Mouse (Mus musculus) macrophage (primary cell): ENCODE results near the gene Nfe2l2. TPM values are rescaled to one million over a fixed set of nuclear protein-coding genes. Genes with fewer than 3 reads are reported as not detected.

Experiments
- H3K27ac ChIP-seq: fragments of 350-480 bp; formaldehyde crosslinking; 2 replicates; pipeline ENCODE4 v1.9.0; 2021
- H3K36me3 ChIP-seq: fragments of 350-480 bp; formaldehyde crosslinking; 2 replicates; pipeline ENCODE4 v1.9.0; 2021; ENCODE audit errors: inconsistent target
- H3K4me3 ChIP-seq: fragments of 350-480 bp; formaldehyde crosslinking; 2 replicates; pipeline ENCODE4 v1.9.0; 2021; ENCODE audit errors: inconsistent target
- H3K79me2 ChIP-seq: fragments of 350-480 bp; formaldehyde crosslinking; 2 replicates; pipeline ENCODE4 v1.9.0; 2021; ENCODE audit errors: inconsistent target
- WGBS: methylation state at CpG from one replicate; pipeline ENCODE4 v1.1.7; 2026; ENCODE audit warnings: inconsistent platforms; ENCODE audit not compliant: missing documents; 5-methylcytosine and 5-hydroxymethylcytosine counted together
- polyA plus RNA-seq: library from polyadenylated mRNA; stranded (reverse); fragments of 250-400 nt; gene quantifications from 3 replicates; pipeline ENCODE4 v1.2.4, GENCODE M21; 2018; ENCODE audit warnings: inconsistent platforms
- total RNA-seq, 78 experiments: library from RNA; depleted of rRNA; stranded (reverse); fragments of 250-400 nt; gene quantifications; 1 replicate in 9 of 78; 2 replicates in 24 of 78; 3 replicates in 43 of 78; 4 replicates in 2 of 78; pipeline ENCODE4 v1.2.4; 2018; ENCODE audit warnings: inconsistent platforms in 56 of 78

The Nfe2l2 gene
- total RNA-seq (2018; cell fraction: chromatin; rRNA removed) = 1,000 to 10,000 TPM in 4 of 26 experiments, 100 to 1,000 TPM in 21, 10 to 100 TPM in 1; 93.5 to 1,701 (median 398) TPM
- total RNA-seq (2018; cell fraction: cytosol; rRNA removed) = 100 to 1,000 TPM; 118 to 679 (median 362) TPM
- total RNA-seq (2018; cell fraction: nucleus; rRNA removed) = 1,000 to 10,000 TPM in 5 of 26 experiments, 100 to 1,000 TPM in 21; 190 to 1,621 (median 565) TPM
- 189 to 430 TPM (median 388 TPM) in 3 replicates for polyA plus RNA-seq

DNA sequence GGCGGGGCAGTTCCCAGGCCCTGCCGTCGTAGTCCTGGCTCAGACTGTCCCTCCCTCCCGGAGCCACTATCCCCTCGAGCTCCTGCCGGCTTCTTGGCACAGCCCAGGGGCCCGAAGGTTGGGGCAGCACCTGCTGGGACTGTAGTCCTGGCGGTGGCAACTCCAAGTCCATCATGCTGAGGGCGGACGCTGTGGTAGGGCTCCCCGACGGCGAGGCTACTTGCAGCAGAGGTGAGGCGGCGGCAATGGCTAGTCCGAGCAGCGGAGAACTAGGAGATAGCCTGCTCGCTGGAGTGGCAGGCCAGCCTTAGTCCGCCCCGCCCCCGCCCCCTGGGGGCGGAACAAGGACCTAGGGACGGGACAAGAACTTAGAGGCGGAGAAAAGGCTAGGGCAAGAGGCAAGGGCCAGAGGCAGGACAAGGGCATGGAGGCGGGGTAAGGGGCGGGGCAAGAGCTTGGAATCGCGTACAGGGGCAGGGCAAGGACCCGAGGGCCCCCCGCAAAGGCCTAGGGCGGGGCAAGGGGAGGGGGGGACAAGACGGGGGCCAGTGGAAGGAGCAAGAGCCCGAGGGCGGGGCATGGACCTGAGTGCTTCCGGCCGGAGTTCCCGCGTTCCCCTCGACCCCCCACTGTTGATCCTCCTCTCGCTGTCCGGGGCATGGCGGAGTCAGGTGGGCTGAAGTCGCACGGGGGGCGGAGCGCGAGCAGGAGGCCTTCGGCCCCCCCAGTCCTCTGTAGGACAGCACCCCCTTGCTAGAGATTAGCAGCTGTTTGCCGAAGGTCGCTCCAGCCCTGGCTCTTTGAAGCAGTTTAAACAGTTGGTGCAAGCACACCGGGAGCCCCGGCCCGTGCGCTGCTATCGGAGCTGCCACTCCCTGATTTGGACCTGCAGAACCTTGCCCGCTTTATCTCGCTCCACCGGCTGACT, at the start of gene Nfe2l2:
Gene Nfe2l2 (minus strand): TSS at position 408 of the 928 bp plus-strand sequence.
- Histone ChIP-seq H3K4me3 (peak within 1 kb of the TSS; percentile 59), H3K27ac (peak within 1 kb of the TSS; percentile 93), H3K36me3 (no peaks in the 10 kb centered on the region; the same call in 1 of the 2 replicates), H3K79me2 (peaks cover 63% of the 10 kb centered on the region)
- under 1% methylated on average over 56 of the region's 58 CpGs for WGBS

DNA sequence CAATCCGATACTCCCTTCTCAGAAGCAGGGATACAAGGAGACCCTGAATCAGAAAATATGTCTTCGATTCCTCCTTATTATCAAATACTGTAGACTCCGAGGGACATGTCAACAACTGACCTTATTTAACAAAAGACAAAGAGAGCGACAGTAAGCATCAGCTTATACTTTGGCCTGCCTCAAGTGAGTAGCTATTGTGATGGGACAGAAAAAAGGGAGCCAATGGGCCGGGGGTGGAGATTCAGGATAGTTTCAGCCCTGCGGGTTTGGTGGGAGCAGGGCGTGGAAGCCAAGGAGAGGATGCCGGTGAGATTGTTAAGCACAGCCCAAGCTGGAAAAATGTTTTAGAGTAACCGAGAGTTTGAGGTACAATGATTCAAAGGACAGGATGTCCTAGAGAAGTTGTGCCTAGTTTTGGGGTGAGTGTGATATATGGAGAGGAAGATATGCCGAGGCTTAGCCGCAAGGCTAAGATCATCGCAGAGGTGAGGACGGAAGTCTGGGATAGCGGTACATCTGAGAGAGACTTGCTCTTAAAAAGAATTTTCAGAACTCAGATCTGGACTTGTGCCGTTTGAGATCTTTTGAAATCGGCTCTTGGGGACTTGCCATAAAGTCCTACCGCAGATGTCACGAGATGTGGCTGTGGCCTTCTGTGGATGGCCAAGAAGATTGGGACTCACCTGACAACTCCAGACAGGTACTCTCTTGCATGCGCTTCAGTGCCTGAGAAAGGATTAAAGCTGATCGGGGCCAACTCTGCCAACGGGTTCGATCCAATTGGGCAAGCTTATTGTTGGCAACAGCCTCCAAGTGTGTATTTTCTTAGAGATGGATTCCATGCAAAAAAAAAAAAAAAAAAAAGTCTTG, 48.1 kb upstream of the Nfe2l2 start:
- no peak overlapping the region for H3K4me3 ChIP-seq
- H3K79me2 ChIP-seq = no peaks in the 10 kb centered on the region
- H3K27ac ChIP-seq = no peak overlapping the region
- 92% methylated on average over 22 of the region's 22 CpGs for WGBS
- H3K36me3 ChIP-seq = no peaks in the 10 kb centered on the region

DNA sequence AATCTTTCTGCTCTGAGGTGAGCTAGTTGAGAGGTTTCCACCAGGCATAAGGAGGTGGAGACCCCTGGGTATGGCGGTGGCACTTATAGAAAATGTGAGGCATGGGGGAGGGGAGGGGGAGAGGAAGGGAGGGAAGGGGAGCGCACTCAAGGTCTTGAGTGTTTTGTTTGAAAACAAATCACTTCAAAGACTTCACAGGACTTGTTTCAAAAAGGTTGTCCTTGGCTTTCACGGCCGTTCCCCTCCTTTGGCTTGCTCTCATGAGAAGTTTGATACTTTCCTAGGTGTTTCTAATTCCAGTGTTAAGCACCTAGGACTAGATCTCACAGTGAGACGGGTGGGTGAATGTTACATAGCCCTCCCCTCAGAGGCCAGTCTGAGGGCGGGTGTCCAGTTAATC, 47.5 kb upstream of the Nfe2l2 start:
- no peaks in the 10 kb centered on the region for H3K36me3 ChIP-seq
- H3K79me2 ChIP-seq = no peaks in the 10 kb centered on the region
- no peak overlapping the region for H3K27ac ChIP-seq
- H3K4me3 ChIP-seq = no peak overlapping the region
- WGBS = 95% methylated on average over 5 of the region's 6 CpGs

DNA sequence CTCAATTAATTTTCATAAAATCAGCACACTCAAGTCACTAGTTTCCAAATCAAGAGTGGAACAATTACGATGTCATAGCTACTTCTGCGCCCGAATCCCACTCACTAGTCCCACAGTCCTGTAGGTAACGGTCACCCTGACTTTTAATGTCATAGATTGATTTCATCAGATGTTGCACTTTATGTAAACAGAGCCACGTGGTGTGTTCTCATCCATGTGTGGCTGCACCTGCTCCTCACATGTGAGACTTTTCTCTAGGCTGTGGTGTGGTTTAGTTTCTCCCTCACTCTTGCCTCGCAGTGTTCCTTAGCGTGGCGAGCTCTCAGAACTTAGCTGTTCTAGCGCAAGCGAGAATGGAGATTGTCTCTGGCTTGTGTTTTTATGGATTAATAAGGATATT, 46.4 kb upstream of the Nfe2l2 start:
- H3K79me2 ChIP-seq = no peaks in the 10 kb centered on the region
- no peaks in the 10 kb centered on the region for H3K36me3 ChIP-seq
- WGBS = 86% methylated on average over 10 of the region's 10 CpGs
- no peak overlapping the region for H3K27ac ChIP-seq
- no peak overlapping the region for H3K4me3 ChIP-seq

DNA sequence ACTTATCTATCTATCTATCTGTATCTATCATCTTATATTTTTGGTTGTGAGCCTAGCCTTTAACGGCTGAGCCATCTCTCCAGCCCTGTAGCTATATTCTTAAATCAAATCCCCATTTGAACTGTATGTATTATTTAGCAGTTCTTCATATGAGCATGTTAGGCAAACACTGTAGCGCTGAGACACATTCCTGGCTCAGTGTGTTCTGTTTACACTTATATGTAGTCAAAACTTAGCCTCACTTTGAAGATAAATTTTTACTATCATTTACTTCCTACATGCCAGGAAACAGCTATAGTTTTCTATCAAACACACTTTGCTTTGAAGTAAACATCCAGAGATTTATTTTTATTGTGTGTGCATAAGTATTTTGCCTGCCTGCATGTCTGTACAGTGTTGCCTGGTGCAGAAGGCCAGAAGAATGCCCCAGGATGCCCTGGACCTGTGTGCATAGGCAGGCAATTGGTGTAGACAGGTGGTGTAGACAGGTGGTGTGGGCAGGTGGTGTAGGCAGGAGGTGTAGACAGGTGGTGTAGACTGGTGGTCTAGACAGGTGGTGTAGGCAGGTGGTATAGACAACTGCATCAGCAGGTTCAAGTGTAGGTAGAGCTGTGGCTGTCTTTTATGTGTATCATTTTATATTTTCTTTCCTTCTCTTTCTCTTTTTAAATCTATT, 45.7 kb upstream of the Nfe2l2 start:
- no peak overlapping the region for H3K27ac ChIP-seq
- WGBS = 100% methylated on average over 2 of the region's 2 CpGs
- H3K4me3 ChIP-seq = no peak overlapping the region
- H3K36me3 ChIP-seq = no peaks in the 10 kb centered on the region
- no peaks in the 10 kb centered on the region for H3K79me2 ChIP-seq

DNA sequence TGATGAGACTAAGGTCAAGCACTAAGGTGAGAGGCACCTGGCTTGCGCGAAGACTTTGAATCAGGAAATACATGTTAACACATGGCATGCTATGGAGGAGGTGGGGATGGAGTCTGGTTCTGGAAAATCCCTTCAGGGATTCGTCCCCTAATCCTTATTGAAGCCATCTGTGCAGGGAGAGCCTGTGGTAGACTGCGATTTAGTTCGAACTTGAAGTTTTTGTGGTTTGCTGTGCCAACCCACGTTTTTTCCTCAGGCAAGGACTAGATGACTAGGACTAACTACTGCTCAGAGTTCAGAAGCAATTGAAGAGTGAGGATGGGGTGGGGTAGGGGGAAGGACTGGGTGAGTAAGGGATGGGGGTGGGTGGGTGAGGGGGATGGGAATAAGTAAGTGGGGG, 44.4 kb upstream of the Nfe2l2 start:
- 81% methylated on average over 6 of the region's 6 CpGs for WGBS
- Histone ChIP-seq H3K4me3 (no peak overlapping the region), H3K27ac (no peak overlapping the region), H3K36me3 (no peaks in the 10 kb centered on the region), H3K79me2 (no peaks in the 10 kb centered on the region)

DNA sequence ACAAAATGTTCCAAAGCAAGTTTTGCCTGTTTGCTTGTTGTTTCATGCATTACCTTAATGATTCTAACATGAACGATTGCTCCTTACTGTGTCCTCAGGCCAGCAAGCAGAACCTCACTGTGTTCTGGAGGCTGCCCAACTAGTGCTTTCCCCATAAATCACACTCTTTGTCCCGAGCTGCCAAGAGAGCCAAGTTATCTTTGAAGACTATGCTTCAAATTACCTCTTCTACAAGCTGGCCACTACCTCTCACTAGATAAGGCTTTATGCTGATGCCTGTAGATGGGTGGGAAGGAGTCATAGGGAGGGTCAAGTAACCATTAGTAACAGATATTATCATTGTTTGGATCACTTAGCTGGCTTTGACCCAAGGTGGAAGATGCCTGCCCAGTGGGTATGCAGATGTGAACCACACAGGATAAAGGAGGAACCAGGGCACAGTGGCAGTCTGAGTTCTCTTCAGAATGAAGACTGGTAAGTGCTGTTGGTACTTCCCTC, 32.6 kb upstream of the Nfe2l2 start:
- H3K4me3 ChIP-seq = no peak overlapping the region
- H3K27ac ChIP-seq = no peak overlapping the region
- no peaks in the 10 kb centered on the region for H3K79me2 ChIP-seq
- H3K36me3 ChIP-seq = no peaks in the 10 kb centered on the region
- 29% methylated on average over 2 of the region's 2 CpGs for WGBS

DNA sequence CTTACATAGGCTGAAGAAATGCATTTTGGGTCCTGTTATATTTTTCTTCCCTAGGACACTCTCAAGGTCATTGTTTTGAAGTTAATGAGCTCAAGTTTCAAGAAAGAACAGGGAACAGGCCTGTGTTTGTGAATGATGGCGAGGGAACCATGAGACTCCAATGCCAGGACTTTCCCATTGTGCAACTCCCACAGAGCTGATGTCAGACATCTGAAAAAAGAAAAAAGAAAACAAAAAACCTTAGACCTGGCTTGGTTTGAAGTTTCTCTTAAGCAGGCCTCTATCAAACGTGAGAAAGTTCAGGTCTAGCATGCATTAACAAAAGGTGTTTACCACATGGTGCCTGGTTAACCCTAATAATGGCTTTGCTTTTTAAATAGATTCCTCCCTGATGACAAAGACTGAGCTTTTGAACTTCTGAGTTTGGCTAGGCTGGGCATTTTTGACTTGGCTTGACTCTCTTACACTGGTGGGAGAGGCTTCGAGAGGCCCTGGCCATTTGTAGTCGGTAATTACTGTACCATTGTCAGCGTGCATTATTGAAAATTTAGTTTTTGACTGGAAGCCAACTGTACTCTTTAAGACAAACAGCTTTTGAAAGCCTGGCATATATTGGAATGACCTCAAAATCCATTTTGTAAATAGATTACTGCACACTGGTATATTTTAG, 29.9 kb upstream of the Nfe2l2 start:
- Histone ChIP-seq H3K36me3 (no peaks in the 10 kb centered on the region), H3K27ac (peak overlapping the region; percentile 70), H3K79me2 (no peaks in the 10 kb centered on the region), H3K4me3 (no peak overlapping the region)
- WGBS = 87% methylated on average over 5 of the region's 5 CpGs

DNA sequence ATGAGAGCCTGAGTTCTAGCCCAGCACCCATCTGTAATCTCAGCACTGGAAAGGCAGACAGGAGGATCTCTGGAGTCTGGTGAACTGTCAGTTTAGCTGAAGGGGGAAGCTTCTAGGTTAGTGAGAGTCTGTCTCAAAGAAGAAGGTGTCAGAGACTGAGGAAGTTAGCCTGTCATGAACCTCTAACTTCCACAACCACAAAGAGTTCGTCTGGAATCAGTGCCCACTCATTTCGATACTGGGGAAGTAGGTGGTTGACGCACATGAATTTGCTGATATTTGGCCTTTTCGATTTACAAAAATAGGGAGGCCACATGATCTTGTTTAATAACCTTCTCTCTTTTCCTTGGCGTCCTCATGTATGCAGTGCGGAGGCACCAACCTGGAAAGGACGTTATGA, 28.7 kb upstream of the Nfe2l2 start:
- Histone ChIP-seq H3K36me3 (no peaks in the 10 kb centered on the region), H3K79me2 (no peaks in the 10 kb centered on the region), H3K27ac (peak overlapping the region; percentile 70), H3K4me3 (no peak overlapping the region)
- 34% methylated on average over 7 of the region's 7 CpGs for WGBS

DNA sequence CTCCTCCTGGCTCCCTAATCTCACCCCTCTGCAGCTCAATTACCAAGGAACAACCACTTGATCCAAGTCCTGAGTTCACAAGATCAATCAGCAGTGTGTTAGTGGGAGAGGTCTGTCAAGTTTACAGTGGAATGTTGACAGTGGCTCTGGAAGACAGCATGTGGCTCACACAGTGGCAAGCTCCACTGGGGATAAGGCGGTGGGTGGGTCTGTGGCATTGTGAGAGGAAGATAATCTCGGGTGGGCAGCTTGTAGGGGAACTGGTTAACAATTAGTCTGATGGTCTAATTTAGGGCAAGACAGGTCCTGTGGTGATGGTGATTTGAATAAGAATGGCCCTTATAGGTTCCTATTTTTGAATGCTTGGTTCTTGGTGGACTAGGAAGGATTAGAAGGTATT, 27.5 kb upstream of the Nfe2l2 start:
- no peaks in the 10 kb centered on the region for H3K36me3 ChIP-seq
- WGBS = 67% methylated on average over 2 of the region's 2 CpGs

DNA sequence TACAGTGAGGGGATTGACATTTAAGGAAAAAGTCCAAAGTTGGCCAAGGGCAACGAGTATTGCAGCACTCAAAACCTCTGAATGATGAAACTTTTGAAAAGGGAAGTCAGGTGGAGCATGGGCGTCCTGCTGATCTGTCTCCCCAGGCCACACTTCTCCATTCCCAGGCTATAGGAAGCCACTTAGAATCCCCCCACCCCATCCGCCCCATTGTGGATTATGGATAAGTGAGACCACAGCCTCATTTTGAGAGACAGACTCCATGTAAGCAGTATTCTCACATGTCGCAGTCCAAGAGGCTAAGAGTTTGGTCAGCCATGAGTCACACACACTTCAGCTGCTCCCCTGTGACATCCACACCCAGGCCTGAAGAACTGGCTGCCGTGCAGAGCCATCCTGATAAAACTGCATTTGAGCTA, 26.8 kb upstream of the Nfe2l2 start:
- no peak overlapping the region for H3K4me3 ChIP-seq
- H3K27ac ChIP-seq = peak overlapping the region; percentile 75
- no peaks in the 10 kb centered on the region for H3K79me2 ChIP-seq
- H3K36me3 ChIP-seq = no peaks in the 10 kb centered on the region
- 2% methylated on average over 5 of the region's 5 CpGs for WGBS

More for the DNA sequence above, 27.5 kb upstream of the Nfe2l2 start:
- H3K27ac ChIP-seq = peak overlapping the region; percentile 75
- no peaks in the 10 kb centered on the region for H3K79me2 ChIP-seq
- H3K4me3 ChIP-seq = no peak overlapping the region

DNA sequence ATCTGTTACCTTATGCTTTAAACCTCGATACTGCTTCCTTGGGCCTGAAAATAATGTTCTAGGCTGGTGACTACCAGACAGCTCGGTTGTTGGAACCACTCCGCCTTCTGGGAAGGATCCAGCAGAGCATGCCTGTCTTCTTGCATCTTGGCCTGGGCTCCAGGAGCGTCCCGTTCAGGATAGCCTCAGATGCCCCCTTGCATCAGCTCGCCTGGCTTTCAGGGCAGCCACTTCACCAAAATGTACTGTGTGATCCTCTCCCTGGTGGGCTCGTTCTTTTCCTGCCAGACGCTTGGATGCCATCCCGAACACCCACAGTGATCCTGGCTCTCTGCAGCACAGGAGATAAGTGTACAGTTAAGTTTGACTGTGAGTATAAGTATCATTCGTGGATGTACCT, 25.6 kb upstream of the Nfe2l2 start:
- WGBS = 94% methylated on average over 10 of the region's 10 CpGs
- H3K4me3 ChIP-seq = no peak overlapping the region

DNA sequence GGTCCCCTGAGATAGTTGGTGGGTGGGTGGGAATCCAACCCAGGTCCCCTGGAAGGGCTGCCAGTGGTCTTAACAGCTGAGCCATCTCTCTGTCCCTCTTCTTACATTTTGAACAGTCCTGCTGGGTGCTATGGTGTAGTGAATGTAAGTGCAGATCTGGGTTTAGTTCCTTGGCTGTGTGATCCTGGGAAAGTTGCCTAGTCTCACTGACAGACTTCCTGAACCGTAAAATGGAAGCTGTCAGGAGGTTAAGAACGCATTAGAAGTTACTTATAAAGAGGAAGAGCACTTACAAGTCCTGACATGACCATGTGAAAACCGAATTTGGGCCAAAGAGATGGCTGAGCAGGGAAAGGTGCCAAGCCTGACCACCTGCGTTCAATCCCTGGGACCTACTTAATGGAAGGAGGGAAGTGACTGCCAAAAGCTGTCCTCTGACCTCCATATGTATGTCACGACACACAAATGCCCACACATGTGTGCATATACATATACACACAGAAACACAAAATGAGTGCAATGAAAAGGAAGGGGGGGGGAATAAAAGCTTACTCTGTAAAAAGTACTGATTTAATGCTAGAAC, 20.5 kb upstream of the Nfe2l2 start:
- whole genome bisulfite sequencing = 69% methylated on average over 5 of the region's 5 CpGs
- Histone ChIP-seq H3K27ac (no peak overlapping the region), H3K79me2 (no peaks in the 10 kb centered on the region), H3K36me3 (no peaks in the 10 kb centered on the region), H3K4me3 (no peak overlapping the region)

More for the DNA sequence above, 25.6 kb upstream of the Nfe2l2 start:
- Histone ChIP-seq H3K36me3 (no peaks in the 10 kb centered on the region), H3K27ac (peak overlapping the region; percentile 75; the same call in 1 of the 2 replicates), H3K79me2 (no peaks in the 10 kb centered on the region)
